Mouse (Mus musculus) CD8-positive naive resting alpha-beta T cell, adult 2 months (primary cell): ENCODE data around the gene Hnrnpdl.
A peak's percentile ranks its signal among the peaks of the same experiment; 100 is the strongest.

Source experiments
- DNase-seq, 2 experiments: peaks; one replicate each; pipeline ENCODE4 v3.0.0; 2022; ENCODE audit warnings: low read depth in 2 of 2, low spot score in 2 of 2

The Hnrnpdl gene

GRCm38 (mm10) chr5:100047143-100047640, 7.7 kb upstream of the Hnrnpdl start:
- DNase-seq, result no peak

DNA sequence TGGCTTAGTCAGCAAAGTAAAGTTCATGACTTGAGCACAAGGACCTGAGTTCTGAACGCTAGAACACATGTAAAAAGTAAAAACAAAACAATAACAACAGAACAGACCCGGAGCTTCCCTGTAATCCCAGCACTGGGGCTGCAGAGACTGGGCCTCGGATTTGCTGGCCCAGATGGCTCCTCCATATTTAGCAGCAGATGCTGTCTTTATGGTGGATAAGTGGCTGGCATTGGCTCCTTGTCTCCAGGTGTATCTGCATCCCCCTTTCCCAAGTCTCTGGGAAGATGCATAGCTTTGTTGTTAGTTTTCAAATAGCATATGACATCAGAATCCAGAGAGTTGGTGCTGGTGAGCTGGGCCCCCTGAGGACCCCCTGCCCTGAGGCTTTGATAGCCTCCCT, 6.6 kb upstream of the Hnrnpdl start:
- no peak for DNase-seq

DNA sequence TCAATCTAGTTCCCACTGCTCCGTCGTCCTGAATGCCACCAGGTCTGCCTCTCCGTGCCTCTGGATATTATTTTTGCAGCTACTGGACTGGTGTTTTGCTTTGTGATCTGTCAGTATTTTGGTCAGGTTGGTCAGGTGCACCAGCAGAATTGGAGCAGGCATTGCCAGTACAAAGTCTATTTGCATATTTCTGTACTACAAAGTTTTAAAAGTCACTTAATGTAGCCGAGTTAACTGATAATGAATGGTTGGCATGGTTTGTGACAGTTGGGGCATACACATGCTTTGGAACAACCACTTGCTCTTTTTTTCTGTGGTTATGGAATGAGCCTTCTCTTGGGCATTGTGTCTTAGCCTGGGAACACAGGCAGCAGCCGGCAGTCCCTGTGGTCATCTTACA, 5.2 kb upstream of the Hnrnpdl start:
- DNase-seq, result no peak

DNA sequence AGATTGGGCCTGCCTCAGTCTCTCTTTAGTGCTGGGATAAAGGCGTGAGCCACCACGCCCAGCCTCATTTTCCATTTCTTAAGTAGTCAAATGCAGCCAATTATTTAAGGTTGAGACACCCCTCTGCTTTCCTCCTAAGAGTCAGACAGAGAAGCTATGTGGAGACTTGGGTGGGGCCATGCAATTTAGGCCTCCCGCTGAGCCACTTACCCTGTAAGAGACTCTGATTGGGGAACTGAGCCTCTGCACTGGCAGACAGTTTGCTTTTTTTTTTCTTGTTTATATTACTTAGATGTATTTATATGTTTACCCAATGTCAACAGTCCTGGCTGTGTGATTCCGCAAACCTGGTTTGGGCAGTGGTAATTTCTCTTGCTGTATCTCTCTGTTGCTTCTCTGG, 4.6 kb upstream of the Hnrnpdl start:
- DNase-seq, result no peak

DNA sequence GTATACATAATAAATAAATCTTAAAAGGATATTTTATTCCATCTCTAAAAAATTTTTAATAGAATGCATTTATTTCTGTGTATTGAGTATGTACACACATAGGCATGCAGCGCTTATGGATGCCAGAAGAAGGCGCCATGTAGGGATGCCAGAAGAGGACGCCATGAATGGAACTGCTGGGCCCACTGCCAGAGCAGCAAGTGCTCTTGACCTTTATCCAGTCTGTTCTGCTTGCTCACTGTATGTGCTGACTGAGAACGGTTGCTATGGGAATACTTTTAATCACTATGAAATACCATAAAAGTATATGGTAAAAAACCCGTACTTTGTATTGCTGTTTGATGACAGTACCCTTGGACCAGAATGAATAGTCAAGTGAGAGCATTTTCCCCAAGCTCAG, 3.9 kb upstream of the Hnrnpdl start:
- no peak for DNase-seq

DNA sequence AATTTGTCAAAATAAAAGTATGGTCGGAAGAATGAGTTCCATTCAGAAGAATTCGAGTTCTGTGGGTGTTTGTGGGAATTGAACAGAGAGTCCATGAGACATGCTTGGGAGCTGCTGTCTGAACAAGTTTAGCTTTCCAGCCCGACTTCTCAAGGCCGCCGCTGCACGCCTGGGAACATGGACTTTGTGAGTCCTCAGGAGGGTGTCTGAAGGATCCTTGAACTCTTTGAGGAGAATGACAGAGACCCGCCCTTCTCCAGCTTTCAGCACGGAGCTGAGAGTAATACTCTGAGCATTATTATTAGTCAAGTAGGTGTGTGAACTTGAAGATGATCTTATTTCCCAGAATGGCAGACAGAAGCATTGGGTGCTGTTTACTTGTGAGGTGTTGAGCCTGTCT, 3.0 kb upstream of the Hnrnpdl start:
- no peak for DNase-seq

DNA sequence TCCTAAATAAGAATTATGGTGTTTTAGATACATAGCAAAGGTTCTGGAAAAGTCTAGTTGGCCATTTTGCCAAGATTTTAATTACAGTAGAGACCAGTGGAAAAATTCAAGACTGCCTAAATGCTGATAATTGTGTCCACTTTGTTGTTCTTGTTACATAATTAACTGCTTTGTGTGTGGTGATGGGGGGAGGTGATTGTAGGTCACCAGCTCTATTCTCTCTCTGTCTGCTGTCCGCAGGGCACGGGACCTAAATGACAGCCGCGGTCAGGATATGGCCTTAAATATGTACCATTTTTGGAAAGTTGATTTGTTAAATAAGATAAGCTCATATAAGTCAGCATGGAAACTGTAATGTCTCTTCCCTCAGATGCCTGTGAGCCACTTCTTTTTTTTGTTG, 1.8 kb upstream of the Hnrnpdl start:
- DNase-seq, result no peak

DNA sequence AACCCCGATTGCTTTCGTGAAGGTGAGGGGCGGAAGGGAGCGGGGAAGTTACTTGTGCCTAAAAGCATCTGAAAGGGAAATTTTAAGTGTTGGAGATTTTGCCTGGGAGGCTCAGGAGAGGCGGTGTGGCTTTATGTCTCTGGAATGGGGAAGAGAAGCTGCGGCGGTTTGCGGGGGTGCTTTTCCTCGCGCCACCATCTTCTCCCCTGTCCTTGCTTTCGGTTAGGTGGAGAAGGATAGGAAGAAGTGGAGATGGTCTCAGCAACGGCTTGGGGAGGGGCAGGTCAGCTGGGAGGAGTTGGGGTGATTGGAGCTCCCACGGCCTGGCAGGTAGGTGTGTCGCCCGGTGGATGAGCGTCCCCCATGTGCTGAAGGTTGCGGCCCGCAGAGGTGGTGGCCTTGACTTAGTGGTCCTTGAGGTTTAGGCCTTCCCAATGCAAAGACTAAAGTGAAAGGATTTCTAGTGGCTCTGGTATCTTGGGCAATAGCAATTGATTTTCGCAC, 869 bp upstream of the Hnrnpdl start:
- no peak for DNase-seq

DNA sequence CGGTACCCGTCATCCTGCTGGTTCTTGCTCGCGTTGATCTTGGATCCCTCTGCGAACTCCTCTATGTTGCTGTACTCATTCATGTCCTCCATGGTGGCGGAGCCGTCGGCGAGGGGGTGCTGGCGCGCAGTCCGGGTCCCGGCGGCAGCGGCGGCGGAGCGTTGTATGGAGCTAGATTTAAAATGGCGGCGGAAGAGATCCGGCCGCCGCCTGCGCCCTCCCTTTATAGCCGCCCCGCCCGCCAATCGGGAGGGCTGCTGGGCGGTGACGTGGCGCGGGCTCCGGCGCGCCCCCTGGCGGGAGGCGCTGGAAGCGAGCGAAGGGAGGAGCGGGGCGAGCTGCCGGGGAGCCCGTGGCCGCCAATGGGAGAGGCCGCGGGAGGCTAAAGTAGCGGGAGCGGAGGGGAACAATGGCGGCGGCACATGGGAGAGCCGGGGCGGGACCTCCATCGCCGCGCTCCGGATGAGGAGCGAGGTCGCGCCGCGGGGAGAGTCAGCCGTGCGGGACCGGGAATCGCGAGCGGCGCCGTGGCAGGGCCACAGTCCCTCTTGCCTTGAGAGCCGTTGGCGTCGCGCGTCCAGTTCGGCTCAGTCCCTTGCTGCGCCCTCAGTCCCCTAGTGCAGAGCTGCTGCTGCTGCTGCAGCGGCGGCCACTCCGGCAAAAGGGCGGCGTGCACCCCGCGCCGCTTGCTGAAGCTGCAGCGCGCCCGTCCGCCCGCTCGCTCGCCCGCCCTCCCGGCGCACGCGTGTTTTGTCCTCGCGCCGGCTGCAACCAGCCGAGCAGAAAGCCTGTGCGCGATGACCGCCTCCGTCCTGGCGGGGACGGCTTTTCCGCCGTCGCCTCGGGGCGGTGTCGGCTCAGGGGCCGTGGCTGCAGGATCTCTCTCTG, 506 bp downstream of the Hnrnpdl start:
- peak; percentile 97 to 99 for DNase-seq

GRCm38 (mm10) chr5:100037965-100038713, 1.3 kb downstream of the Hnrnpdl start:
- DNase-seq, result peak; percentile 81 to 83

- DNase-seq, result peak in 1 of 2 experiments; percentile 9
These were observed 2.8 kb downstream of the Hnrnpdl start for GRCm38 (mm10) chr5:100036681-100037080.

DNA sequence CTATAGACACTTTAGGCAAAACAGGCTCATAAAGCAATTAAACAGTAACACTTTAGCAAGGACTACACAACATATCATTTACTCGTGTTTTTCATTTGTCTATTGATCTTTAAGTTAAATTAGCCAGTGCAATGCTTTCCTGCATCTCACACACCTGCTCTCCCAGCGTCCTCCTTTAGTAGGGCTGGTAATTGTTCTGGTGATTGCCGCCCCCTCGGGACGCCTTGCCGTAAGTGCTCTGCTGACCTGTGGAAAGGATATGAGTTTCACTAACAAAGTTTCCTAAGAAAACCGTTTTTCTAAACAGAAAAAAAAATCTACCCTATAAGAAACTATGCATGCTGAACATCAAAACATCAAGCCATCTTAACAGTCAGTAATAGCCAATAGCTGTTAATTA, 3.5 kb downstream of the Hnrnpdl start:
- DNase-seq, result no peak

DNA sequence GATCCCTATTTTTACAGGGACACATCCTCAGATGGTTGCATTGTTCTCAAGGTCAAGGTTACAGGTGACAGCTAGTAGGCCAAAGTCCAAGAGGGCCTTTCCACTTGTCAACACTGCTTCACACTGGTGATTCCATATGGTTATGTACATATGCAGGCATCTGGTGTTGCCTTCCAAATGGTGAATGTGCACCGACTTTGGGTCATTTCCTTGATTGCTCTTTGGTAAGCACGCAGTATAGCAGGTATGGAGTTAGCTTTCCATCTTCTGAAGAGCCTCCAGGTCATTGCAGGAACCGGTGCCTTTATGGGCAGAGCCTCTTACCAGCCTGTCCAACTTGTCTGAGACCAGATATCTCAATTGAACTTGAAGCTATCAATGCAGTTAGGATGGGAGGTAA, 6.8 kb downstream of the Hnrnpdl start:
- no peak for DNase-seq

- no peak for DNase-seq
These were observed 7.4 kb downstream of the Hnrnpdl start for GRCm38 (mm10) chr5:100032107-100032506.

GRCm38 (mm10) chr5:100030069-100030468, 9.4 kb downstream of the Hnrnpdl start:
- DNase-seq, result no peak

GRCm38 (mm10) chr5:100024868-100025267, 14.6 kb downstream of the Hnrnpdl start:
- DNase-seq, result no peak

DNA sequence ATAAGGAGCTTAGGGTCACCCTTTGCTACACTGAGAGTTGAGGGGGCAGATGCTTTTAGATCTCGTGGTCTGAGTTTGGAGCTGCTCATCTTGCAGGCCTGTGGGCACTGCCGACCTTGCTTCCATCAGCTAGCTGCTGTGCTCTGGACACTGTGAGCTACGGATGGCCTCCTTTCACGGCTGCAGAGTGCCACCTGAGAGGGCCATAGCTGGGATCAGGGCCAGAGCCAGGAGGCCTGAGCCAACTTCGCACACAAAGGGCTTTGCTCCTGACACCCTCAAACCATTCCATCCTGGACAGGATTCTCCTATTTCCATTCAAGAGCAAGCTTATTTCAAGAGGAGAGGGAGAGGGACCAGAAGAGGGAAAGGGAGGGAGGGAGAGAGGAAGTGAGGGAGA, 15.1 kb downstream of the Hnrnpdl start:
- no peak for DNase-seq

DNA sequence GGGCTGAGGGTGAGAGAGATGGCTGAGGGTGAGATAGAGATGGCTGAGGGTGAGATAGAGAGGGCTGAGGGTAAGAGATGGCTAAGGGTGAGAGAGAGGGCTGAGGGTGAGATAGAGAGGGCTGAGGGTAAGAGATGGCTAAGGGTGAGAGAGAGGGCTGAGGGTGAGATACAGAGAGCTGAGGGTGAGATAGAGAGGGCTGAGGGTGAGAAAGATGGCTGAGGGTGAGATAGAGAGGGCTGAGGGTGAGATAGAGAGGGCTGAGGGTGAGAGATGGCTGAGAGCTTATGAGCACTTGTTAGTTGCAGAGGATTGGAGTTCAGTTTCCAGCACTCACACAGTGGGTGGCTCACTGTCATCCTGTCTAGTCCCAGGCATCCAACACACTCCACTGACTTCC, 19.4 kb downstream of the Hnrnpdl start:
- no peak for DNase-seq

- no peak for DNase-seq
These were observed 26.9 kb downstream of the Hnrnpdl start for GRCm38 (mm10) chr5:100012599-100012998.

DNA sequence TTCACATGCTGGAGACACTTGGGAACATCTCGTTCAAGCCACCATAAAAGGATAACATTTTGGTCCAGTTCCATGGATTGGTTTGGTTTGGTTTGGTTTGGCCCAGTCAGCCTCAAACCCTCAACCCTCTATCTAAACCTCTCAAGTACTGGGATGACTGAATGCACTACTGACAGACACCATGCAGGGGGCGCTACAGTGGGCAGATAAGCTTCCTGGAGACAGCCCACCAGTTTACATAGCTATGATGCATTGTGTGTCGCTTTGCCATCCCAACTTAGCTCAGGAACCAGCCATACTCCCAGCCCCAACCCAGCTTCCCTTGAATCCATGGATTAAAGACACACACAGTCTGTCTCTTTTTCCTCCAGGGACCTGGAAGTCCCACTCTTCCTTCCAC, 31.0 kb downstream of the Hnrnpdl start:
- peak in 1 of 2 experiments; percentile 11 for DNase-seq

- DNase-seq, result peak in 1 of 2 experiments; percentile 4
These were observed 32.5 kb downstream of the Hnrnpdl start for GRCm38 (mm10) chr5:100007040-100007375.
